Mouse (Mus musculus): ENCODE data around the gene Mvb12b. TPM values are rescaled to one million over a fixed set of nuclear protein-coding genes. Genes with fewer than 3 reads are reported as not detected.
A peak's percentile ranks its signal among the peaks of the same experiment; 100 is the strongest.
"Not testable (repeated sequence)": the region's sequence is repeated elsewhere in the genome, so short reads cannot be mapped to it uniquely, and the experiment has no call there.

The Mvb12b gene
- polyA plus RNA-seq, 1 experiment from 2014 or later: 11.9 TPM

GRCm38 (mm10) chr2:33918824-33919223 lies 31.1 kb upstream of the Mvb12b start:
- Histone ChIP-seq H3K4me2 (ENCODE audit: low read depth, low read length) (no peak overlapping the region), H3K9me3 (replicated peaks; ENCODE audit: control insufficient read depth, low read length) (no peaks in the 10 kb centered on the region), H3K27me3 (ENCODE audit: control insufficient read depth, insufficient read depth, low read length) (no peaks in the 10 kb centered on the region), H3K4me3 (replicated peaks; ENCODE audit: low read length) (no peak overlapping the region), H3K9ac (ENCODE audit: low read length) (no peak overlapping the region), H3K27ac (ENCODE audit: low read length) (peak overlapping the region; percentile 71; the same call in 1 of the 2 replicates), H3K36me3 (ENCODE audit: control insufficient read depth, insufficient read depth, low read length) (no peaks in the 10 kb centered on the region), H3K4me1 (ENCODE audit: control insufficient read depth, insufficient read depth, low read length) (peaks cover 9% of the 10 kb centered on the region; the same call in 1 of the 2 replicates)
- 80% methylated on average over 3 of the region's 3 CpGs for WGBS
- no peak for ATAC-seq (ENCODE audit: insufficient read depth, low FRiP score)

- Histone ChIP-seq H3K9ac (ENCODE audit: low read length) (no peak overlapping the region), H3K4me1 (ENCODE audit: control insufficient read depth, insufficient read depth, low read length) (peaks cover 9% of the 10 kb centered on the region; the same call in 1 of the 2 replicates), H3K27me3 (ENCODE audit: control insufficient read depth, insufficient read depth, low read length) (no peaks in the 10 kb centered on the region), H3K36me3 (ENCODE audit: control insufficient read depth, insufficient read depth, low read length) (no peaks in the 10 kb centered on the region), H3K27ac (ENCODE audit: low read length) (no peak overlapping the region), H3K4me2 (ENCODE audit: low read depth, low read length) (no peak overlapping the region), H3K4me3 (replicated peaks; ENCODE audit: low read length) (no peak overlapping the region), H3K9me3 (replicated peaks; ENCODE audit: control insufficient read depth, low read length) (no peaks in the 10 kb centered on the region)
- ATAC-seq (ENCODE audit: insufficient read depth, low FRiP score): no peak
- 69% methylated on average over 6 of the region's 6 CpGs for WGBS
Measured at GRCm38 (mm10) chr2:33918318-33918717, 30.6 kb upstream of the Mvb12b start.

GRCm38 (mm10) chr2:33916603-33917002 lies 28.9 kb upstream of the Mvb12b start:
- Histone ChIP-seq H3K27me3 (ENCODE audit: control insufficient read depth, insufficient read depth, low read length) (no peaks in the 10 kb centered on the region), H3K36me3 (ENCODE audit: control insufficient read depth, insufficient read depth, low read length) (no peaks in the 10 kb centered on the region), H3K9ac (ENCODE audit: low read length) (no peak overlapping the region), H3K4me2 (ENCODE audit: low read depth, low read length) (no peak overlapping the region), H3K4me3 (replicated peaks; ENCODE audit: low read length) (no peak overlapping the region), H3K27ac (ENCODE audit: low read length) (no peak overlapping the region), H3K4me1 (ENCODE audit: control insufficient read depth, insufficient read depth, low read length) (peaks cover 9% of the 10 kb centered on the region; the same call in 1 of the 2 replicates), H3K9me3 (replicated peaks; ENCODE audit: control insufficient read depth, low read length) (no peaks in the 10 kb centered on the region)
- 63% methylated on average over 11 of the region's 11 CpGs for WGBS
- ATAC-seq (ENCODE audit: insufficient read depth, low FRiP score): no peak

- Histone ChIP-seq H3K27me3 (ENCODE audit: control insufficient read depth, insufficient read depth, low read length) (no peaks in the 10 kb centered on the region), H3K36me3 (ENCODE audit: control insufficient read depth, insufficient read depth, low read length) (no peaks in the 10 kb centered on the region), H3K4me2 (ENCODE audit: low read depth, low read length) (no peak overlapping the region), H3K4me1 (ENCODE audit: control insufficient read depth, insufficient read depth, low read length) (no peaks in the 10 kb centered on the region), H3K9me3 (replicated peaks; ENCODE audit: control insufficient read depth, low read length) (no peaks in the 10 kb centered on the region), H3K9ac (ENCODE audit: low read length) (no peak overlapping the region), H3K27ac (ENCODE audit: low read length) (no peak overlapping the region), H3K4me3 (replicated peaks; ENCODE audit: low read length) (no peak overlapping the region)
- no peak for ATAC-seq (ENCODE audit: insufficient read depth, low FRiP score)
- WGBS: 56% methylated on average over 8 of the region's 8 CpGs
Measured at GRCm38 (mm10) chr2:33914998-33915397, 27.3 kb upstream of the Mvb12b start.

- Histone ChIP-seq H3K27ac (ENCODE audit: low read length) (no peak overlapping the region), H3K9me3 (replicated peaks; ENCODE audit: control insufficient read depth, low read length) (no peaks in the 10 kb centered on the region), H3K4me3 (replicated peaks; ENCODE audit: low read length) (no peak overlapping the region), H3K4me2 (ENCODE audit: low read depth, low read length) (no peak overlapping the region), H3K9ac (ENCODE audit: low read length) (no peak overlapping the region), H3K4me1 (ENCODE audit: control insufficient read depth, insufficient read depth, low read length) (no peaks in the 10 kb centered on the region), H3K27me3 (ENCODE audit: control insufficient read depth, insufficient read depth, low read length) (no peaks in the 10 kb centered on the region), H3K36me3 (ENCODE audit: control insufficient read depth, insufficient read depth, low read length) (no peaks in the 10 kb centered on the region)
- ATAC-seq (ENCODE audit: insufficient read depth, low FRiP score): no peak
- 64% methylated on average over 3 of the region's 3 CpGs for WGBS
Measured at GRCm38 (mm10) chr2:33914334-33914733, 26.6 kb upstream of the Mvb12b start.

- ATAC-seq (ENCODE audit: insufficient read depth, low FRiP score); H3K27ac ChIP-seq (ENCODE audit: low read length); H3K4me3 ChIP-seq (replicated peaks; ENCODE audit: low read length); H3K4me1 ChIP-seq (ENCODE audit: control insufficient read depth, insufficient read depth, low read length); H3K9me3 ChIP-seq (replicated peaks; ENCODE audit: control insufficient read depth, low read length); H3K9ac ChIP-seq (ENCODE audit: low read length); H3K4me2 ChIP-seq (ENCODE audit: low read depth, low read length); H3K27me3 ChIP-seq (ENCODE audit: control insufficient read depth, insufficient read depth, low read length); H3K36me3 ChIP-seq (ENCODE audit: control insufficient read depth, insufficient read depth, low read length): not testable (repeated sequence)
- WGBS: 57% methylated on average over 1 of the region's 1 CpGs
Measured at GRCm38 (mm10) chr2:33913598-33913997, 25.9 kb upstream of the Mvb12b start.

GRCm38 (mm10) chr2:33912741-33913140 lies 25.0 kb upstream of the Mvb12b start:
- no peaks in the 10 kb centered on the region for H3K9me3 ChIP-seq (replicated peaks; ENCODE audit: control insufficient read depth, low read length)
- H3K9ac ChIP-seq (ENCODE audit: low read length): no peak overlapping the region
- no peak overlapping the region for H3K4me2 ChIP-seq (ENCODE audit: low read depth, low read length)
- ATAC-seq (ENCODE audit: insufficient read depth, low FRiP score): no peak
- WGBS: 74% methylated on average over 3 of the region's 3 CpGs
- no peak overlapping the region for H3K27ac ChIP-seq (ENCODE audit: low read length)
- no peak overlapping the region for H3K4me3 ChIP-seq (replicated peaks; ENCODE audit: low read length)
- no peaks in the 10 kb centered on the region for H3K27me3 ChIP-seq (ENCODE audit: control insufficient read depth, insufficient read depth, low read length)
- peaks cover 9% of the 10 kb centered on the region; the same call in 1 of the 2 replicates for H3K4me1 ChIP-seq (ENCODE audit: control insufficient read depth, insufficient read depth, low read length)
- H3K36me3 ChIP-seq (ENCODE audit: control insufficient read depth, insufficient read depth, low read length): no peaks in the 10 kb centered on the region

- Histone ChIP-seq H3K27ac (ENCODE audit: low read length) (peak overlapping the region; percentile 77), H3K9ac (ENCODE audit: low read length) (no peak overlapping the region), H3K36me3 (ENCODE audit: control insufficient read depth, insufficient read depth, low read length) (no peaks in the 10 kb centered on the region), H3K4me1 (ENCODE audit: control insufficient read depth, insufficient read depth, low read length) (peaks cover 11% of the 10 kb centered on the region; the same call in 1 of the 2 replicates), H3K4me2 (ENCODE audit: low read depth, low read length) (no peak overlapping the region), H3K4me3 (replicated peaks; ENCODE audit: low read length) (no peak overlapping the region), H3K9me3 (replicated peaks; ENCODE audit: control insufficient read depth, low read length) (no peaks in the 10 kb centered on the region), H3K27me3 (ENCODE audit: control insufficient read depth, insufficient read depth, low read length) (no peaks in the 10 kb centered on the region)
- ATAC-seq (ENCODE audit: insufficient read depth, low FRiP score): peak; percentile 84
- WGBS: 17% methylated on average over 8 of the region's 8 CpGs
Measured at GRCm38 (mm10) chr2:33908374-33908773, 20.6 kb upstream of the Mvb12b start.

- Histone ChIP-seq H3K36me3 (ENCODE audit: control insufficient read depth, insufficient read depth, low read length) (no peaks in the 10 kb centered on the region), H3K9ac (ENCODE audit: low read length) (no peak overlapping the region), H3K4me2 (ENCODE audit: low read depth, low read length) (no peak overlapping the region), H3K4me3 (replicated peaks; ENCODE audit: low read length) (no peak overlapping the region), H3K4me1 (ENCODE audit: control insufficient read depth, insufficient read depth, low read length) (peaks cover 11% of the 10 kb centered on the region; the same call in 1 of the 2 replicates), H3K9me3 (replicated peaks; ENCODE audit: control insufficient read depth, low read length) (no peaks in the 10 kb centered on the region), H3K27me3 (ENCODE audit: control insufficient read depth, insufficient read depth, low read length) (no peaks in the 10 kb centered on the region), H3K27ac (ENCODE audit: low read length) (no peak overlapping the region)
- no peak for ATAC-seq (ENCODE audit: insufficient read depth, low FRiP score)
- 88% methylated on average over 6 of the region's 6 CpGs for WGBS
Measured at GRCm38 (mm10) chr2:33907174-33907573, 19.4 kb upstream of the Mvb12b start.

- H3K9me3 ChIP-seq (replicated peaks; ENCODE audit: control insufficient read depth, low read length): no peaks in the 10 kb centered on the region; the same call in 1 of the 2 replicates
- no peaks in the 10 kb centered on the region for H3K27me3 ChIP-seq (ENCODE audit: control insufficient read depth, insufficient read depth, low read length)
- 82% methylated on average over 3 of the region's 3 CpGs for WGBS
- H3K27ac ChIP-seq (ENCODE audit: low read length): no peak overlapping the region
- H3K4me2 ChIP-seq (ENCODE audit: low read depth, low read length): no peak overlapping the region
- no peaks in the 10 kb centered on the region for H3K36me3 ChIP-seq (ENCODE audit: control insufficient read depth, insufficient read depth, low read length)
- H3K4me3 ChIP-seq (replicated peaks; ENCODE audit: low read length): no peak overlapping the region
- no peaks in the 10 kb centered on the region for H3K4me1 ChIP-seq (ENCODE audit: control insufficient read depth, insufficient read depth, low read length)
- ATAC-seq (ENCODE audit: insufficient read depth, low FRiP score): no peak
- H3K9ac ChIP-seq (ENCODE audit: low read length): no peak overlapping the region
Measured at GRCm38 (mm10) chr2:33895829-33896228, 8.1 kb upstream of the Mvb12b start.

Measured in stomach, embryonic 16.5 days (tissue).